24 mouse cellular contexts compared by ENCODE assay signal in the genomic region with DNA sequence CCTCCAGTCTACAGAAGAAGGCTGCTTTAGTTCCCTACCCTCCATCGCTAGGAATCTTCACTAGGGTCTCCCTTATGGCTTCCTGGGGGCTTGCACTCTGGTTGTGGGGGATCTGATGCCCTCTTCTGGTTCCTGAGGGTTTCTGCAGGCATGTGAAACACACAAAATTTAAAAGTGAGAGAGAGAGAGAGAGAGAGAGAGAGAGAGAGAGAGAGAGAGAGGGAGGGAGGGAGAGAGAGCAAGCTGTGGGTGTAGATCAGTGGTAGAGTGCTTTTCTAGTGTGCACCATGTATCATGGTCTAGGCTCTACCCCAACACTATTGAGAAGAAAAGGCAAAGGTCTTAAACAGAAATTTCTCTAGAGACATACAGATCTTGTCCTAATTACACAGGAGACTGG. TPM values are rescaled to one million over a fixed set of nuclear protein-coding genes. Genes with fewer than 3 reads are reported as not detected.
"Had no signal": no experiment of that assay in that cellular context is flagged by ENCODE, and none has a peak within 500 bp of the region (broad histone marks: within the 10 kb centered on the region; RNA-seq: fewer than 3 reads in every experiment).

No protein-coding gene starts in this region.

- ATAC-seq: intestine, postnatal 0 days; lung, postnatal 0 days had no signal

- H3K9me3 ChIP-seq: limb, embryonic 10.5 days; liver, embryonic 13.5 days; neural tube, embryonic 15.5 days; stomach, embryonic 15.5 days had no signal

- H3K4me2 ChIP-seq: liver, embryonic 13.5 days; neural tube, embryonic 15.5 days; stomach, embryonic 15.5 days had no signal

- DNase-seq: kidney, adult 8-10 months; kidney, postnatal 10 days; kidney, postnatal 4 days; liver, embryonic 13.5 days; lung, adult 2 months; lung, postnatal 36 days; midbrain, embryonic 14.5 days; right cerebral cortex, postnatal 4 days; spleen, adult 18-20 months; thymus, postnatal 14 days had no signal

- H3K4me1 ChIP-seq: limb, embryonic 10.5 days; liver, embryonic 13.5 days; neural tube, embryonic 15.5 days; stomach, embryonic 15.5 days had no signal

- H3K27me3 ChIP-seq: liver, embryonic 13.5 days; neural tube, embryonic 15.5 days; stomach, embryonic 15.5 days had no signal

- H3K36me3 ChIP-seq: limb, embryonic 10.5 days; liver, embryonic 13.5 days; neural tube, embryonic 15.5 days; stomach, embryonic 15.5 days had no signal

- H3K4me3 ChIP-seq: left cerebral cortex, adult 2 months; limb, embryonic 10.5 days; liver, embryonic 13.5 days; myocyte; neural tube, embryonic 15.5 days; stomach, embryonic 15.5 days had no signal

- H3K27ac ChIP-seq: left cerebral cortex, adult 2 months; limb, embryonic 10.5 days; liver, embryonic 13.5 days; neural tube, embryonic 15.5 days; stomach, embryonic 15.5 days had no signal

- H3K9ac ChIP-seq: liver, embryonic 13.5 days; neural tube, embryonic 15.5 days; stomach, embryonic 15.5 days had no signal

RNA-seq across cellular contexts. Expression of a gene that starts 7.5 kb away (rescaled TPM):
- total RNA-seq: layer of hippocampus, adult 8-10 months; layer of hippocampus, postnatal 14 days; left cerebral cortex, adult 2 months; left cerebral cortex, postnatal 14 days; megakaryocyte progenitor cell, adult 5-6 weeks had no signal
- polyA plus RNA-seq: intestine, postnatal 0 days; limb, embryonic 10.5 days; limb, embryonic 14.5 days; lung, postnatal 0 days; midbrain, embryonic 14.5 days; neural tube, embryonic 11.5 days; neural tube, embryonic 15.5 days; urinary bladder, adult 2 months had no signal

RNA-seq across cellular contexts. Expression of a gene that starts 19.2 kb away (rescaled TPM):
- total RNA-seq: layer of hippocampus, adult 8-10 months; layer of hippocampus, postnatal 14 days; left cerebral cortex, adult 2 months; left cerebral cortex, postnatal 14 days; megakaryocyte progenitor cell, adult 5-6 weeks had no signal
- polyA plus RNA-seq: midbrain, embryonic 14.5 days; neural tube, embryonic 15.5 days; urinary bladder, adult 2 months had no signal
